Mouse (Mus musculus): Measurements from ENCODE around the gene Gba. TPM values are rescaled to one million over a fixed set of nuclear protein-coding genes. Genes with fewer than 3 reads are reported as not detected.
A peak's percentile ranks its signal among the peaks of the same experiment; 100 is the strongest.
"Not testable (repeated sequence)": the region's sequence is repeated elsewhere in the genome, so short reads cannot be mapped to it uniquely, and the experiment has no call there.

Gba gene
- 34.4 and 35.5 TPM in 2 replicates for polyA plus RNA-seq (2014; fragmentation: Nextera tagmentation; extraction: Ambion mirVana)

- peak; percentile 97 for DNase-seq
- ATAC-seq (ENCODE audit: insufficient read depth) = peak; percentile 90
- 0 out of 2 replicates have a peak within 1 kb of the TSS, but pooled peaks have one; percentile 16 for H3K27ac ChIP-seq (ENCODE audit: low read depth)
Observed at GRCm38 (mm10) chr3:89202253-89203141, at the start of gene Gba. TSS of gene Gba (plus strand) at chr3:89202928.

GRCm38 (mm10) chr3:89156951-89157350, 45.8 kb upstream of the Gba start:
- TF ChIP-seq CTCF (IDR thresholded peaks at IDR 0.05; ENCODE audit: low read depth) = no peak
- 83% methylated on average over 8 of the region's 8 CpGs for WGBS
- ATAC-seq (ENCODE audit: insufficient read depth) = no peak
- Histone ChIP-seq H3K9me3 (ENCODE audit: low read depth, low read length) (no peaks in the 10 kb centered on the region), H3K36me3 (ENCODE audit: insufficient read depth) (no peaks in the 10 kb centered on the region), H3K4me3 (ENCODE audit: low read depth, low read length) (no peak overlapping the region), H3K27me3 (ENCODE audit: insufficient read depth, low read length) (peaks cover 11% of the 10 kb centered on the region), H3K27ac (ENCODE audit: low read depth) (no peak overlapping the region), H3K4me2 (no peak overlapping the region), H3K9ac (no peak overlapping the region), H3K4me1 (ENCODE audit: insufficient read depth) (no peaks in the 10 kb centered on the region)
- no peak for DNase-seq

More at GRCm38 (mm10) chr3:89202253-89203141, at the start of gene Gba:
- H3K4me3 ChIP-seq (ENCODE audit: low read depth, low read length) = peak within 1 kb of the TSS; percentile 55
- H3K9me3 ChIP-seq (ENCODE audit: low read depth, low read length) = no peaks in the 10 kb centered on the region
- no peak for TF ChIP-seq CTCF (IDR thresholded peaks at IDR 0.05; ENCODE audit: low read depth)
- peak within 1 kb of the TSS; percentile 59 for H3K9ac ChIP-seq
- H3K36me3 ChIP-seq (ENCODE audit: insufficient read depth) = peaks cover 23% of the 10 kb centered on the region
- H3K4me1 ChIP-seq (ENCODE audit: insufficient read depth) = peaks cover 5% of the 10 kb centered on the region; the same call in 1 of the 2 replicates
- H3K4me2 ChIP-seq = peak within 1 kb of the TSS; percentile 78
- WGBS = 23% methylated on average over 13 of the region's 13 CpGs
- H3K27me3 ChIP-seq (ENCODE audit: insufficient read depth, low read length) = no peaks in the 10 kb centered on the region

DNA sequence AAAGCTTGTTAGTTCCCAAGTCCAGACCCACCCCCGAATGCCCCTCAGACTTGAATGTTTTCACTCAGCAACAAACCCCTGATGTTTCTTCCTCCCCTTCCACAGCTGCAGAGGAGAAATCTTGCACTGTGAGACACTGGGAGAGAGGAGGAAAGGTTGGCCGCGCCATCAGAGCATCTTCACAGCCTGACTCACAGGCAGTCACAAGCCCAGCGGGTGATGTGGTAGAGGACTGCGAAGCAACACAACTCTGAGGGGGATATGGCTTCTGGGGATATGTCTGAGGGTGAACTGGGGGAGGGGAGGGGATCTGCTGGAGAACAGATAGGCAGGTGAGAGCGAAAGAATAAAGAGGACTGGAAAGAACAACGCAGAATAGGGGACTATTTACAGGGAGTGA, 44.1 kb upstream of the Gba start:
- Histone ChIP-seq H3K36me3 (ENCODE audit: insufficient read depth) (no peaks in the 10 kb centered on the region), H3K9me3 (ENCODE audit: low read depth, low read length) (no peaks in the 10 kb centered on the region), H3K4me2 (peak overlapping the region; percentile 96), H3K4me1 (ENCODE audit: insufficient read depth) (no peaks in the 10 kb centered on the region), H3K27ac (ENCODE audit: low read depth) (no peak overlapping the region), H3K27me3 (ENCODE audit: insufficient read depth, low read length) (peaks cover 11% of the 10 kb centered on the region), H3K4me3 (ENCODE audit: low read depth, low read length) (no peak overlapping the region; the same call in 1 of the 2 replicates), H3K9ac (no peak overlapping the region)
- ATAC-seq (ENCODE audit: insufficient read depth) = no peak
- 20% methylated on average over 7 of the region's 7 CpGs for WGBS
- DNase-seq = no peak
- TF ChIP-seq CTCF (IDR thresholded peaks at IDR 0.05; ENCODE audit: low read depth) = no peak

- Histone ChIP-seq H3K4me2 (peak overlapping the region; percentile 96), H3K4me3 (ENCODE audit: low read depth, low read length) (peak overlapping the region; percentile 58), H3K9ac (no peak overlapping the region), H3K27me3 (ENCODE audit: insufficient read depth, low read length) (peaks cover 11% of the 10 kb centered on the region), H3K9me3 (ENCODE audit: low read depth, low read length) (no peaks in the 10 kb centered on the region), H3K27ac (ENCODE audit: low read depth) (no peak overlapping the region), H3K36me3 (ENCODE audit: insufficient read depth) (no peaks in the 10 kb centered on the region), H3K4me1 (ENCODE audit: insufficient read depth) (no peaks in the 10 kb centered on the region)
- WGBS = under 1% methylated on average over 13 of the region's 13 CpGs
- TF ChIP-seq CTCF (IDR thresholded peaks at IDR 0.05; ENCODE audit: low read depth) = no peak
- DNase-seq (peak; percentile 78), ATAC-seq (ENCODE audit: insufficient read depth) (no peak)
Observed at GRCm38 (mm10) chr3:89159211-89159610, 43.5 kb upstream of the Gba start.

DNA sequence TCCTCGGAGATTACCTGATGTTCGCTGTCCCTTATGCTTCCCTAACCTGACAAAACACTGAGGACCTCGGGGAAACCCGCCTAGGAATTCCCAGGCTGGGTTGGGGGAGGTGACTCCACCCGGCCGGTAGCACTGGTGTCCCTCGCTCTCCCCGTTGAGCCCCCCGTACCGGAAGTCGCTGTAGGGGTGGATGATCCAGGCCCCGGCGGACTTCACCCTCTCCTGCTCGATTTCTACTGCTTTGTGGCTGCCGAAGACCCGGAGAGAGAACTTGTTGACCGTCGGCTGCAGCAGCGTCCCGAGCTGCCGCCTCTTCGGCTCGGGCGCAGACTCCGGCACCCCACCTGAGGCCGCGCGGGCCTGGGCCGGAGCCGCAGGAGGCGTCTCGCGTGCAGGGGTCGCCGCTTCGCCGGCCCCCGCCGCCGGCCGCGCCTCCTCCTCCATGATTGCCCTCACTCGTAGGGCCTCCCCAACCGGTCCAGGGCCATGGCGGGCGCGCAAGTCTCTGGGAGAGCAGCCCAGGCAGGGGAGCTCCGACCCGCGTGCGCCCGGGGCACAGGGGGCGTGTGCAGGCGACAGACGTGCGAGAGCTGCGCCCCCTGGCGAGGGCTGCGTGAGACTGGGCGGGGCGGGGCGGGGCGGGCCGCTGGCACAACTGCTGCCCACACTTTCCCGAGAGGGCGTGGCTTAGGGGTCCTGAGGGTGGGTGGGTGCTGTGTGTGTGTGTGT, 42.9 kb upstream of the Gba start, which contains the start of gene Hcn3:
Gene Hcn3, minus strand, starts transcription at position 581 of the 729 bp plus-strand sequence.
- H3K4me1 ChIP-seq (ENCODE audit: insufficient read depth) = no peaks in the 10 kb centered on the region
- ATAC-seq (ENCODE audit: insufficient read depth) = peak; percentile 67
- peaks cover 11% of the 10 kb centered on the region for H3K27me3 ChIP-seq (ENCODE audit: insufficient read depth, low read length)
- peak within 1 kb of the TSS; percentile 34 for H3K9ac ChIP-seq
- peak within 1 kb of the TSS; percentile 58 for H3K4me3 ChIP-seq (ENCODE audit: low read depth, low read length)
- peak within 1 kb of the TSS; percentile 96 for H3K4me2 ChIP-seq
- peak; percentile 52 for TF ChIP-seq CTCF (IDR thresholded peaks at IDR 0.05; ENCODE audit: low read depth)
- no peak within 1 kb of the TSS for H3K27ac ChIP-seq (ENCODE audit: low read depth)
- DNase-seq = peak; percentile 84
- WGBS = under 1% methylated on average over 64 of the region's 66 CpGs
- H3K9me3 ChIP-seq (ENCODE audit: low read depth, low read length) = no peaks in the 10 kb centered on the region
- H3K36me3 ChIP-seq (ENCODE audit: insufficient read depth) = no peaks in the 10 kb centered on the region

DNA sequence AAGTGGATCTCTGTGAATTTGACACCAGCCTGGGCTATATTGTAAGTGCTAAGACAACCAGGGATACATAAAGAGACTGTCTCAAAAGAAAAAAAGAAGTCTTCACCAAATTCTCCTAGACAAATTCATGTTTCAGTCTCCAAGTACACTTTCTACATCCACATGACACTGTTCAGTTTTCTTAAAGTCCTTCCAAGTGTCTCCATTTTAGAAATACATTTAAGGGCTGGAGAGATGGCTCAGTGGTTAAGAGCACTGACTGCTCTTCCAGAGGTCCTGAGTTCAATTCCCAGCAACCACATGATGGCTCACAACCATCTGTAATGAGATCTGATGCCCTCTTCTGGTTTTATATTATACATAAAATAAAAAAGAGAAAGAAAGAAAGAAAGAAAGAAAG, 41.5 kb upstream of the Gba start:
- not testable (repeated sequence) for H3K4me3 ChIP-seq (ENCODE audit: low read depth, low read length); H3K9me3 ChIP-seq (ENCODE audit: low read depth, low read length); H3K27ac ChIP-seq (ENCODE audit: low read depth); ATAC-seq (ENCODE audit: insufficient read depth); DNase-seq; H3K36me3 ChIP-seq (ENCODE audit: insufficient read depth); H3K4me1 ChIP-seq (ENCODE audit: insufficient read depth); H3K9ac ChIP-seq; H3K4me2 ChIP-seq
- H3K27me3 ChIP-seq (ENCODE audit: insufficient read depth, low read length) = peaks cover 11% of the 10 kb centered on the region

DNA sequence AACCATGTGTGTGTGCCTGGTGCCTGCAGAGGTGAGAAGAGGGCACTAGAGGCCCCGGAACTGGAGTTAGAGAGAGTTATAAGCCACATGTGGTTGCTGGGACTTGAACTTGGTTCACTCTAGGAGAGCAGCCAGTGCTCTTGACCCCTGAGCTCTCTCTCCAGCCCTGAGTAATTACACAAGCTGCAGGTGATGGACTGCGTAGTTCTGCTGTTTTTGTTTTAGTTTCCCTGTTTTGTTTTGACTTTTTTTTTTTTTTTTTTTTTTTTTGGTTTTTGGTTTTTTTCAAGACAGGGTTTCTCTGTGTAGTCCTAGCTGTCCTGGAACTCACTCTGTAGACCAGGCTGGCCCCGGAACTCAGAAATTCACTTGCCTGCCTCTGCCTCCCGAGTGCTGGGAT, 40.9 kb upstream of the Gba start:
- H3K9me3 ChIP-seq (ENCODE audit: low read depth, low read length) = no peaks in the 10 kb centered on the region
- H3K4me3 ChIP-seq (ENCODE audit: low read depth, low read length) = no peak overlapping the region
- 68% methylated on average over 4 of the region's 4 CpGs for WGBS
- no peak for TF ChIP-seq CTCF (IDR thresholded peaks at IDR 0.05; ENCODE audit: low read depth)
- no peak overlapping the region for H3K4me2 ChIP-seq
- no peaks in the 10 kb centered on the region for H3K4me1 ChIP-seq (ENCODE audit: insufficient read depth)
- H3K36me3 ChIP-seq (ENCODE audit: insufficient read depth) = peaks cover 7% of the 10 kb centered on the region; the same call in 1 of the 2 replicates
- no peak overlapping the region for H3K27ac ChIP-seq (ENCODE audit: low read depth)
- no peak for ATAC-seq (ENCODE audit: insufficient read depth)
- H3K9ac ChIP-seq = no peak overlapping the region
- H3K27me3 ChIP-seq (ENCODE audit: insufficient read depth, low read length) = peaks cover 11% of the 10 kb centered on the region
- no peak for DNase-seq

Data from lung, embryonic 14.5 days (tissue).